ENCODE assay signal across 12 mouse cellular contexts in genomic region chr12:103343456-103343855, GRCm38 (mm10). TPM values are rescaled to one million over a fixed set of nuclear protein-coding genes. Genes with fewer than 3 reads are reported as not detected.
DNase-seq lines count a peak whose midpoint lies in the region; ATAC-seq and TF ChIP-seq lines count a peak whose summit lies in the region.
"Had no signal": no experiment of that assay in that cellular context is flagged by ENCODE, and none has a peak within 500 bp of the region (broad histone marks: within the 10 kb centered on the region; RNA-seq: fewer than 3 reads in every experiment).

No protein-coding gene starts in this region.

- no peak for TF ChIP-seq CTCF in gastrocnemius, adult 2 months (IDR thresholded peaks at IDR 0.05)
- no peak for TF ChIP-seq CTCF in G1E (IDR thresholded peaks at IDR 0.05; ENCODE audit: low read depth, low read length)

- peaks cover 8% of the 10 kb centered on the region; the same call in 1 of the 2 replicates for H3K27me3 ChIP-seq in G1E (ENCODE audit: insufficient read depth, low read length)
- no peaks in the 10 kb centered on the region for H3K27me3 ChIP-seq in liver, embryonic 13.5 days
- H3K27me3 ChIP-seq in neural tube, embryonic 15.5 days (replicated peaks), result no peaks in the 10 kb centered on the region
- H3K27me3 ChIP-seq in forebrain, embryonic 13.5 days, result no peaks in the 10 kb centered on the region
- H3K27me3 ChIP-seq: embryonic facial prominence, embryonic 15.5 days had no signal

- H3K27ac ChIP-seq in gastrocnemius, adult 2 months, result peak overlapping the region; percentile 65
- no peak overlapping the region for H3K27ac ChIP-seq in liver, embryonic 13.5 days
- no peak overlapping the region for H3K27ac ChIP-seq in neural tube, embryonic 15.5 days (replicated peaks)
- H3K27ac ChIP-seq in forebrain, embryonic 13.5 days, result no peak overlapping the region
- H3K27ac ChIP-seq: embryonic facial prominence, embryonic 15.5 days had no signal

- H3K36me3 ChIP-seq in G1E (replicated peaks), result no peaks in the 10 kb centered on the region
- H3K36me3 ChIP-seq in liver, embryonic 13.5 days, result no peaks in the 10 kb centered on the region
- H3K36me3 ChIP-seq in neural tube, embryonic 15.5 days, result no peaks in the 10 kb centered on the region
- H3K36me3 ChIP-seq in forebrain, embryonic 13.5 days (ENCODE audit: poor library complexity, severe bottlenecking), result no peaks in the 10 kb centered on the region
- H3K36me3 ChIP-seq: embryonic facial prominence, embryonic 15.5 days had no signal

- peak overlapping the region; percentile 6 for H3K4me3 ChIP-seq in gastrocnemius, adult 2 months
- no peak overlapping the region for H3K4me3 ChIP-seq in G1E (ENCODE audit: low read depth, low read length)
- no peak overlapping the region for H3K4me3 ChIP-seq in liver, embryonic 13.5 days (replicated peaks)
- no peak overlapping the region for H3K4me3 ChIP-seq in neural tube, embryonic 15.5 days (replicated peaks)
- no peak overlapping the region for H3K4me3 ChIP-seq in forebrain, embryonic 13.5 days
- H3K4me3 ChIP-seq: embryonic facial prominence, embryonic 15.5 days had no signal

- peak; percentile 48 for ATAC-seq in G1E (ENCODE audit: extremely low read depth, insufficient number of reproducible peaks, low FRiP score, poor library complexity, severe bottlenecking)
- ATAC-seq in liver, embryonic 13.5 days (ENCODE audit: low read depth), result peak; percentile 59
- no peak for ATAC-seq in neural tube, embryonic 15.5 days (ENCODE audit: low FRiP score)
- no peak for ATAC-seq in frontal cortex, adult (ENCODE audit: low TSS enrichment)
- no peak for ATAC-seq in forebrain, embryonic 13.5 days

- no peaks in the 10 kb centered on the region; the same call in 1 of the 2 replicates for H3K4me1 ChIP-seq in G1E (ENCODE audit: insufficient read depth, low read depth, low read length)
- H3K4me1 ChIP-seq in liver, embryonic 13.5 days (replicated peaks), result no peaks in the 10 kb centered on the region; the same call in 1 of the 2 replicates
- H3K4me1 ChIP-seq in neural tube, embryonic 15.5 days, result no peaks in the 10 kb centered on the region
- no peaks in the 10 kb centered on the region for H3K4me1 ChIP-seq in forebrain, embryonic 13.5 days
- H3K4me1 ChIP-seq: embryonic facial prominence, embryonic 15.5 days had no signal

- no peak overlapping the region for H3K4me2 ChIP-seq in liver, embryonic 13.5 days
- H3K4me2 ChIP-seq in neural tube, embryonic 15.5 days, result no peak overlapping the region
- no peak overlapping the region for H3K4me2 ChIP-seq in forebrain, embryonic 13.5 days
- H3K4me2 ChIP-seq: embryonic facial prominence, embryonic 15.5 days had no signal

- H3K9ac ChIP-seq in liver, embryonic 13.5 days, result no peak overlapping the region
- H3K9ac ChIP-seq in neural tube, embryonic 15.5 days (replicated peaks), result no peak overlapping the region
- no peak overlapping the region for H3K9ac ChIP-seq in forebrain, embryonic 13.5 days
- H3K9ac ChIP-seq: embryonic facial prominence, embryonic 15.5 days had no signal

- no peaks in the 10 kb centered on the region for H3K9me3 ChIP-seq in G1E (replicated peaks)
- no peaks in the 10 kb centered on the region for H3K9me3 ChIP-seq in liver, embryonic 13.5 days (replicated peaks)
- H3K9me3 ChIP-seq in neural tube, embryonic 15.5 days (replicated peaks), result no peaks in the 10 kb centered on the region
- no peaks in the 10 kb centered on the region for H3K9me3 ChIP-seq in forebrain, embryonic 13.5 days (replicated peaks)
- H3K9me3 ChIP-seq: embryonic facial prominence, embryonic 15.5 days had no signal

- DNase-seq in gastrocnemius, adult 2 months, result no peak
- DNase-seq in gastrocnemius, adult 18-20 months (ENCODE audit: low spot score), result no peak
- DNase-seq in G1E (ENCODE audit: low spot score), result no peak
- no peak for DNase-seq in liver, embryonic 13.5 days
- DNase-seq in spleen, adult 12 weeks (ENCODE audit: low spot score), result peak; percentile 59
- DNase-seq: gastrocnemius, postnatal 14 days; kidney, postnatal 14 days had no signal

- intact Hi-C loops in gastrocnemius, adult 2 months (cut with DNase I), result no loop called here

- WGBS in liver, embryonic 13.5 days (ENCODE audit: insufficient replicate concordance), result 17% methylated on average over 8 of the region's 8 CpGs
- 82% methylated on average over 8 of the region's 8 CpGs for WGBS in neural tube, embryonic 15.5 days
- 84% methylated on average over 8 of the region's 8 CpGs for WGBS in forebrain, embryonic 13.5 days

RNA-seq across cellular contexts. Expression of gene Asb2, which starts 12.3 kb away (rescaled TPM):
- total RNA-seq in gastrocnemius, adult 2 months (2021), result 100 to 1,000 TPM; 548 to 725 TPM
- 100 to 1,000 TPM; 852 to 871 TPM for total RNA-seq in gastrocnemius, adult 18-20 months (2021)
- not detected in 2 replicates for total RNA-seq in G1E (2014; fragmentation: Nextera tagmentation)
- 0.05 TPM in 1 of 2 replicates, not detected in the other for total RNA-seq in G1E (2017)
- polyA plus RNA-seq in G1E (2012), result not detected in 2 replicates
- polyA plus RNA-seq in liver, embryonic 13.5 days (2015; fragmentation: Nextera tagmentation; extraction: Ambion mirVana), result 2.4 and 2.6 TPM in 2 replicates
- polyA plus RNA-seq in neural tube, embryonic 15.5 days (2015; fragmentation: Nextera tagmentation; extraction: Ambion mirVana), result 2.1 and 3.3 TPM in 2 replicates
- polyA plus RNA-seq in forebrain, embryonic 13.5 days (2015; fragmentation: Nextera tagmentation; extraction: Ambion mirVana), result 0.40 and 0.60 TPM in 2 replicates

RNA-seq across cellular contexts. Expression of gene Fam181a, which starts 32.7 kb away (rescaled TPM):
- not detected for total RNA-seq in gastrocnemius, adult 2 months (2021)
- total RNA-seq in gastrocnemius, adult 18-20 months (2021), result not detected
- total RNA-seq in G1E (2014; fragmentation: Nextera tagmentation), result not detected in 2 replicates
- total RNA-seq in G1E (2017), result 0.38 TPM in 1 of 2 replicates, not detected in the other
- polyA plus RNA-seq in G1E (2012), result not detected in 2 replicates
- not detected in 2 replicates for polyA plus RNA-seq in liver, embryonic 13.5 days (2015; fragmentation: Nextera tagmentation; extraction: Ambion mirVana)
- polyA plus RNA-seq in neural tube, embryonic 15.5 days (2015; fragmentation: Nextera tagmentation; extraction: Ambion mirVana), result 4.9 and 6.9 TPM in 2 replicates
- 7.6 and 9.8 TPM in 2 replicates for polyA plus RNA-seq in forebrain, embryonic 13.5 days (2015; fragmentation: Nextera tagmentation; extraction: Ambion mirVana)
- total RNA-seq: adrenal gland, postnatal 36 days; gastrocnemius, postnatal 14 days had no signal
- polyA plus RNA-seq: embryonic facial prominence, embryonic 15.5 days had no signal

RNA-seq across cellular contexts. Expression of gene Otub2, which starts 45.0 kb away (rescaled TPM):
- total RNA-seq in gastrocnemius, adult 2 months (2021), result 1 to 10 TPM; 5.7 to 7.3 TPM
- total RNA-seq in gastrocnemius, adult 18-20 months (2021), result 10 to 100 TPM; 11.2 to 15.5 TPM
- total RNA-seq in G1E (2014; fragmentation: Nextera tagmentation) (18.9 and 25.2 TPM in 2 replicates), G1E (2017) (15.2 and 18.1 TPM in 2 replicates)
- polyA plus RNA-seq in G1E (2012), result 4.6 and 5.2 TPM in 2 replicates
- 20.8 and 23.1 TPM in 2 replicates for polyA plus RNA-seq in liver, embryonic 13.5 days (2015; fragmentation: Nextera tagmentation; extraction: Ambion mirVana)
- polyA plus RNA-seq in neural tube, embryonic 15.5 days (2015; fragmentation: Nextera tagmentation; extraction: Ambion mirVana), result 20.3 and 23.1 TPM in 2 replicates
- 14.5 and 18.4 TPM in 2 replicates for polyA plus RNA-seq in forebrain, embryonic 13.5 days (2015; fragmentation: Nextera tagmentation; extraction: Ambion mirVana)

Comparison
In these comparisons a context has a peak if more than half of its experiments do, and no peak if none do; other contexts are left out.
1. ATAC-seq: peak in G1E (single experiment) and liver, embryonic 13.5 days (single experiment); none in neural tube, embryonic 15.5 days (single experiment), frontal cortex, adult (single experiment) and forebrain, embryonic 13.5 days (single experiment).